Mouse (Mus musculus) erythroblast, adult 5-6 weeks (primary cell): ENCODE data around the gene Egln1. TPM values are rescaled to one million over a fixed set of nuclear protein-coding genes. Genes with fewer than 3 reads are reported as not detected.

ENCODE experiments used
- ATAC-seq: replicated peaks from 2 replicates; pipeline ENCODE4 v1.8.0; 2016; ENCODE audit warnings: moderate number of reproducible peaks, mild to moderate bottlenecking, moderate TSS enrichment, inconsistent platforms; ENCODE audit not compliant: poor library complexity, low FRiP score, severe bottlenecking
- total RNA-seq, 2 experiments: library from RNA; stranded (forward) in 1 of 2; stranded (reverse) in 1 of 2; fragments of 150-400 nt in 1 of 2; fragments of 200-764, 138-1000 nt in 1 of 2; gene quantifications; 2 replicates each; pipeline versions ENCODE4 v1.2.3 to v1.2.4; 2015 to 2017; ENCODE audit warnings: low replicate concordance in 2 of 2

Egln1 gene
- total RNA-seq, 2 experiments from 2014 or later: 2.9 to 5.6 TPM

DNA sequence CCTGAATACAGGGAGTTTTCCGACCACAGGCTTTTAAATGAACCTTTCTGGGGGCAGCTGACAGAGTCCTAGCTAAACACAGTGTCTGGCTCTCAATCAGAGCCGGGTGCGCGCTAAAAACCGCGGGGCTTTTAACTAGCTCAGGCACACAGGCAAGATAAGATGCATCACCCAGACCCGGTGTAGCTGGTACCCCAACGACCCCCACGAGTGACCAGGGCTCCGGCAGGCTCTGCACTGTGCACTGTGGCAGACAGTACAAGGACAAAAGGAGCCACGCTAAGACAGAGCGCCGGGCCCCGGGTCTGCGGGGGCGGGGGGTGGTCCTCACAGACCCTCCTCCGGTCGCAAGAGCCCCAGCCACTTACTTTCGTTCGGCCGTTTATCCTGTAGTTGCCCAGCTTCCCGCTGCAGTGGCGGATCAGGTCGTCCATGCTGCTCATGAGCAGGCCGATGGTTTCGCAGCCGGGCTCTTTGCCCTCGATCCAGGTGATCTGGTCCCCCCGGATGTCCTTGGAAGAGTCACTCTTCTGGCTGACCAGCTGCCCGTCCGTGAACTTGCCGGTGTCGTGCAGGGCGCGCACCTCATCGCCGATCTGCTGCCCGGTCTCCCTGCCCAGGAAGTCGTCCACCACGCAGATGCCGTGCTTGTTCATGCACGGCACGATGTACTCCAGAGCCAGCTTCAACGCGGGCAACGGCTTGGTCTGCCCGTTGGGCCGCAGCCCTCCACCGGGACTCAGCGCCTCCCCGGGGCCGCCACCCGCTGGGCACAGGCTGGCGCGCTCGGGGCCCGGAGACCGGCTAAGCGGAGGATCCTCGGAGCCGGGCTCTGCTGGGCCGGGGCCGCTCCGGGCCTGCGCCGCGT lies 1.0 kb downstream of the Egln1 start:
- ATAC-seq: 0 out of 2 replicates have a peak, but pooled peaks have one; percentile 15

GRCm38 (mm10) chr8:124944406-124944805 lies 4.7 kb downstream of the Egln1 start:
- no peak for ATAC-seq

- no peak for ATAC-seq
Observed at GRCm38 (mm10) chr8:124943801-124944200, 5.3 kb downstream of the Egln1 start.

- no peak for ATAC-seq
Observed at GRCm38 (mm10) chr8:124937293-124937692, 11.8 kb downstream of the Egln1 start.

GRCm38 (mm10) chr8:124936699-124937098 lies 12.4 kb downstream of the Egln1 start:
- no peak for ATAC-seq

DNA sequence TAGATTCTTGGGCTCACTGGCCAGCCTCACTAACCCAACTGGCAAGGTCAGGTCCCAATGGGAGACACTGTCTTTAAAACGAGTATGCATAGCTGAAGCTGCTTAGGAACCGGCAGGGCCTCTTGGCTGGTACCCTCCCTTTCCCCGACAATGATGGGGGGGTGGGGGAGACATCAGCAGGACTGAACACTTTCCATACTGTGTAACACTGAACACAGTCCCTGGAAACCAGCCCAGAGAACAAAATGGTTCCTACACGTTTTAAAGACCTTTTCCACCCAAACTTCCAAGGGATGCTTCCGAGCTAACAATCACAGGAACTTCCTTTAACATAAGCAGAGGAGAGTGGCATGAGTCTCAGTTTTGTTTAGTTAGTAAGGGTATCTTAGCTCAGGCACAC lies 14.0 kb downstream of the Egln1 start:
- no peak for ATAC-seq

- no peak for ATAC-seq
Observed at GRCm38 (mm10) chr8:124932435-124932834, 16.7 kb downstream of the Egln1 start.

DNA sequence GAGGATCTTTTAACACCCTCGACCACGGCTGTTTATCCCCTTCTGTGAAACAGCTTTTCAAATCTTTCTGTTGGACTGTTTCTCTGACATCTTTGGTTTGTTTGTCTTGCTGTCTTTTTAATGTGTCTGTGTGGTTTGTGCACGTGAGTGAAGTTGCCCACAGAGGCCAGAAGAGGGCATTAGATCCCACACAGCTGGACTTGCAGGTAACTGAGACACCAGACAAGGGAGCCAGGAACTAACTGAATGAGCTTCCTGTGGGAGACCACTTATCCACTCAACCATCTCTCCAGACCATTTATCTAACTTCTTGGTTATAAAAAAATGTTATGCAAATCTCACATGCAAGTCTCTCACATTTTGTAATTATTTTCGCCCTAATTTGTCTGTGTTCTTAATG lies 18.5 kb downstream of the Egln1 start:
- ATAC-seq: no peak

DNA sequence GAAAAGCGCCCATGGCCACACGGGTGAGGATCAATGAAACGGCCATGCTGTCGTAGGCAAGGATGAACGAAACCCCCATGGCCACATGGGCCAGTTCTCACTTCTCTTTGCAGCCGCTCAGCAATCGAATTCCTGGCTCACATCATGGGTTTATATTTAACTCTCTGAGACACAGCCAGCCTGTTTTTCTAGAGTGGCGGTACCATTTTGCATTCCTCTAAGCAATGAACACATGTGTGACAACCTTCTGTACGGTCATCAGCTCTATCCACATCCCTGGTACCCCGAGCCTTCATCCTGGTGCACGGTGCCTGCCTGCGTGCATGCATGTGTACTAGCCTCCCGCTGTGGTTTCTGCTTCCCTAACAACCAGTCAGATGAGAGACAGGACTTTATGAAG lies 19.0 kb downstream of the Egln1 start:
- no peak for ATAC-seq

DNA sequence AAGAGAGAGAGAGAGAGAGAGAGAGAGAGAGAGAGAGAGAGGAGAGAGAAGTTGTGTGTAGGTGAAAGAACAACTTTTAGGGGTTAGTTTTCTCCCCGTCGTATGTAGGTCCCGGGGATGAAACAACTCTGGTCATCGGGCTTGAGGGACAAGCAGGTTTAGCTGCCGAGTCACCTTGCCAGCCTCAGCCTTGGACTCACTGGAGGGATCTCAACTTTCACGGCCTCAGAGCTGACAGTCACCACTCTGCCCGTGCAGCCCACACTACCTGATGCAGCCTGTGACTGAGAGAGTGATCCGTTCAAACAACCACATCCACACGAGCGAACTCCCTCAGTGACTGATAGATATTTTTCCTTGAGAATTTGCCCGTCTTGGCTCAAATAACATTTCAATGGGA lies 20.1 kb downstream of the Egln1 start:
- no peak for ATAC-seq

- no peak for ATAC-seq
Observed at GRCm38 (mm10) chr8:124926351-124926771, 22.8 kb downstream of the Egln1 start.

GRCm38 (mm10) chr8:124925544-124926266 lies 23.4 kb downstream of the Egln1 start:
- ATAC-seq: no peak

DNA sequence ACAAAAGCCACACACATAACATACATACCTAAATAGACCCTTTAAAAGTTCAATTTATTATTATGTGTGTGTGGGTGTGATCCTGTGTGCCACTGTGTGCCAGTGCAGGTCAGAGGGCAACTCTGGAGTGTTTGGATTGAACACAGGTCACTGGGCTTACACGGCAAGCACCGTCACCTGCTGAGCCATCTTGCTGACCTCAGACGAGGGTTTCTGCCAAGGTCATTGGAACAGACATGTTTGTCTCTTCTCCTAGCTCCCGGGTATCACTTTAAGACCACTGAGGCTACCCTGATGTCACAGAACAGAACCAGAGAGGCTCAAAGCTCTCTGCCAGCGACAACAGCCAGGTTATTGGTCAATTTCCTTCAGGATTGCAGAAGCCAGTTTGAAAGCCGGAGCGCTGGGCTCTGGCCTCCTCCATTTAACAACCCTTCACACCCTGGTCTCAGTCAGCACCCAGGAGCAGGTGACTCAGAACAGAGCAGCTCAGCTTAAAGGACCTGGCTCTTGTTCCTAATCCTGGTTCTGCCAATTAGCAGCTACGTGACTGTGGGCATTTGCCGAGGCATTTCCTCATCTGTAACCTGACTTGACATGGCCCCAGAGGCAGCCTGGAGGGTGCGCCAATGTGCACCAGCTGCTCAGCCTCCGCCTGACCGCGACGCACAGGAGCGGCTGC lies 25.0 kb downstream of the Egln1 start:
- ATAC-seq: no peak

DNA sequence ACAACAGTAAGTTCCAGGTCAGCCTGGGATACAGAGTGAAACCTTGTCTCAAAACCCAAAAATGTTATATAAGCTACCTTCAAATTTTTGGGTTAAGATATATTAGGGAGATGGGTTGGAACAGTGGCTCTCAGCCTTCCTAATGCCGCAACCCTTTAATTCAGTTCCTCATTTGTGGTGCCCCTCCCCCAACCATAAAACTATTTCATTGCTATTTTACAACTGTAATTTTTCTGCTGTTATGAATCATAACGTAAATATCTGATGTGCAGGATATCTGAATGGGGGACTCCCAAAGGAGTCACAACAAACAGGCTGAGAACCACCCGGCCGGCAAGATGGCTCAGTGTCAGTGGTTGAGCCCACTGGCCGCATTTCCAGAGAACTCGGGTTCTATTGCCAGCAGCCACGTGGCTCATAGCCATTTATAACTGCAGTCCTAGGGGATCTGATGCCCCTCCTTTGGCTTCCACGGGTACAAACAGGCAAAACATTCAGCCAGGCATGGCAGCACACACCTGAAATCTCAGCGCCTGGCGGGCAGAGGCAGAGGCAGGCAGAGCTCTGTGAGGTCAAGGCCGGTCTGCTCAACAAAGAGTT lies 26.5 kb downstream of the Egln1 start:
- ATAC-seq: no peak

DNA sequence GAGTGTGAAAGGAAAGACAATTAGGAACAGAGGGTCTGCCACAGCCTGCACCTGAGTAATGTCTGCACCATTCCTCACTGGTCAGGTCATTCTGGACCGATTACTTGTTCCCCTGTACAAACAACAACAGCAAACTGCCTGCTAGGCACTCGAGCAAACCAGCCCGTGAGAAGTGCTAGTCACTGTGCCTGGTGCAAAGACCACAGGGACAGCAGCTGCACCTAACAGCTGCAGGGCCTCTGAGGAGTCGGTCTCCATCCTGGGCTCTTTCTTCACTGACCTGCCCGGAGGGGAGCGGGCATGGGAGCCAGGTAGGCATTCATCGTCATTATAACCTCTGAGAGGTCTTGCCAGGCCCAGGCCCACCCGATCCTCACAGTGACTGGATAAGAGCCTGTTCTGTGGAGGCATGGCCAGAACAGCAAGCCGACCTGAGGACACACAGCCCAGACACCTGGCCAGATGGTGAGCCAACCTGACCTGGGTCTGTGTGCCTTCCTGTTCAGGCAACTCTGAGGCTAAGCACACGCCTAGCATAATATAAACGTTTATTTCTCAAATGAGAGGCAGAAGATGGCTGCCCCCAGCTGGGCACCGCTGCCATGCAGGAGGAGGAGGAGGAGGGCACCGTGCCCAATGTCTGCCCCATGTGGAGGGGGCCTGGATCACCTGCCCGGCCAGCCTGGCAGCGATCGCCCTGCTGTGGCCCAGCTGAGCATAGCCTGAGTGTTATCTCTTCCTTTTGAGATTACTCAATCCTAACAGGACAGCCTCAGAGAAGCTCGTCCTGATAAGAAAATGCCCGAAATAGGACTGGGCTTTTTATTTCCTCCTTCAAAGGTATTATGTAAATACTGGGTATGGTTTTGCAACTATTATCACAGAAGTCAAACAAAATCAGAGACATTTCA lies 27.5 kb downstream of the Egln1 start:
- ATAC-seq: no peak

DNA sequence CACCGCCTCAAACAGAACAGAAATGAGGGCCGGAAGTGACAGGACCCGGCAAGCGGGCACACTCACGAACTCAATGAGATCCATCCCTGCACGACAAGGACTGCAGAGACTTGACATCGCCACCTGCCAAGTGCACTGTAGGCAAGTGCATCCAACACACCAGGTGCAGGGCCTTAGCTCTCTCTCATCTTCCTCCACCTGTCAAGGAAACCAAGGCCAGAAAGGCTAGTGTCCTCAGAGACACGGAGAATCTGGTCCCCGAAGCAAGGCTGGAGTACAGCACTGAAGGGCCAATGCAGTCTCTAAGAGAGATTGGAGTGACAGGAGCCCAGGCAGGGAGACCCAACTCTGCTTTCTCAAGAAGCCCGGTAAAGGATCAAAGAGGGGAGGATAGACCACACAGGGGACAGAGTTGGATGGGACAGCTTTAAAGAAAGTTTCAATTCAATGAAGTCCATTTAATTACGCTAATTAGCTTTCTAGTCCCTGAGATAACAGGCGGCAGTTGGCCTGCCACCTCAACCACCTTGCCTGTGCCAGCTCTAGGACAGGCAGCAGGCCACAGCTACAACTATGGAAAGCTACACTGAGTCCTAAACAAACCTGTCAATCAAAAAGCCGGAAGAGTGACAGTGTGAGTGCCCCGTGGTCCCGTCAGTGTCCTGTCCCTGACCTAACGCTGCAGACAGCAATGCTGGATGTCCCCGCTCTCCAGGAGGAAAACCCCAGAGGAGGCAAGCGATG lies 31.2 kb downstream of the Egln1 start:
- ATAC-seq: no peak

DNA sequence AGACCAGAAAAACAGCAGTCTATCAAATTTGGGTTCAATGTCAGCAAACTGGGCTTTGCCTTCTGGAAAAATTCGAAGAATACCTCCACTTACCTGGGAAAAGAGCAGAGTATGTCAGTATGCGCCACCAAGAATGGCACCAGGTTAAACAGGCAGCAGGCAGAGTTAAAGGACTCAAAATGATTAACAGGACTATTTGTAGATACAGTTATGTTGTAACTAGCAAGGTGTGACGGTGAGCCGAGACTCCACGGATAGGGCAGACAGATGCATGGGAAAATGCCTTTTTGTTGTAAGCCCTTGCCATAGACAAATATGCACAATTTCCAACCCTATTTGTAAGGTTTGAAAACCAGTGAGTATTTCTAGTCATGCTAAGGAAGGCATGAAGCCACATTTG lies 35.1 kb downstream of the Egln1 start:
- ATAC-seq: no peak
